Mouse (Mus musculus) lung, embryonic 14.5 days (tissue): ENCODE measurements around the gene Atp5f1. TPM values are rescaled to one million over a fixed set of nuclear protein-coding genes. Genes with fewer than 3 reads are reported as not detected.

ENCODE experiments used
- ATAC-seq: fragments of 200-750 bp; cut with Nextera tagmentation; 2 replicates; pipeline ENCODE4 v1.8.0; 2017; ENCODE audit warnings: mild to moderate bottlenecking, moderate TSS enrichment, moderate library complexity; ENCODE audit not compliant: insufficient read depth
- DNase-seq: peaks from one replicate; pipeline ENCODE4 v3.0.0-alpha.2; 2015
- H3K27ac ChIP-seq: fragments of 300-500 bp; sonication (generic); 2 replicates; pipeline ENCODE4 v1.5.1; 2014; ENCODE audit warnings: low read depth, mild to moderate bottlenecking, moderate library complexity
- H3K27me3 ChIP-seq: fragments of 300-500 bp; sonication (generic); 2 replicates; pipeline ENCODE4 v1.6.1; 2014; ENCODE audit warnings: low read length, control low read depth; ENCODE audit not compliant: insufficient read depth
- H3K36me3 ChIP-seq: fragments of 300-500 bp; sonication (generic); 2 replicates; pipeline ENCODE4 v1.6.1; 2014; ENCODE audit warnings: control low read depth; ENCODE audit not compliant: insufficient read depth
- H3K4me1 ChIP-seq: fragments of 300-500 bp; sonication (generic); 2 replicates; pipeline ENCODE4 v1.6.1; 2014; ENCODE audit warnings: antibody characterized with exemption, control low read depth; ENCODE audit not compliant: insufficient read depth
- H3K4me2 ChIP-seq: fragments of 300-500 bp; sonication (generic); 2 replicates; pipeline ENCODE4 v1.6.1; 2014; ENCODE audit warnings: mild to moderate bottlenecking
- H3K4me3 ChIP-seq: fragments of 300-500 bp; sonication (generic); 2 replicates; pipeline ENCODE4 v1.5.1; 2014; ENCODE audit warnings: low read depth, low read length
- H3K9ac ChIP-seq: fragments of 300-500 bp; sonication (generic); 2 replicates; pipeline ENCODE4 v1.6.1; 2014
- H3K9me3 ChIP-seq: fragments of 300-500 bp; sonication (generic); 2 replicates; pipeline ENCODE4 v1.6.1; 2016; ENCODE audit warnings: low read depth, low read length, control low read depth
- CTCF ChIP-seq: IDR thresholded peaks from 2 replicates; pipeline ENCODE4 v1.5.1; 2016; ENCODE audit warnings: antibody characterized with exemption, low read depth
- WGBS: fragments of 180-500 bp; shearing (Covaris S2); extraction: QIAGEN DNeasy Blood & Tissue Kit; methylation state at CpG from one replicate; pipeline ENCODE4 v1.1.7; 2014; 5-methylcytosine and 5-hydroxymethylcytosine counted together
- polyA plus RNA-seq: library from polyadenylated mRNA; unstranded; fragments of >200 nt; fragmentation: Nextera tagmentation; extraction: Ambion mirVana; gene quantifications from 2 replicates; pipeline ENCODE4 v1.2.1, GENCODE M21; 2014

Atp5f1 gene
- polyA plus RNA-seq, 1 experiment from 2014 or later = 449 TPM

- peak; percentile 93 for DNase-seq
- peak; percentile 77; the same call in 1 of the 2 replicates for ATAC-seq
- Histone ChIP-seq H3K9me3 (no peaks in the 10 kb centered on the region), H3K27ac (no peak overlapping the region), H3K36me3 (no peaks in the 10 kb centered on the region), H3K4me2 (no peak overlapping the region), H3K4me3 (no peak overlapping the region), H3K27me3 (no peaks in the 10 kb centered on the region), H3K4me1 (peaks cover 9% of the 10 kb centered on the region), H3K9ac (no peak overlapping the region)
- WGBS = 33% methylated on average over 8 of the region's 8 CpGs
- peak; percentile 95 for TF ChIP-seq CTCF
Observed at GRCm38 (mm10) chr3:105899394-105900147, 60.3 kb downstream of the Atp5f1 start.

GRCm38 (mm10) chr3:105898861-105899260 is 61.0 kb downstream of the Atp5f1 start:
- no peak overlapping the region for H3K27ac ChIP-seq
- WGBS = 72% methylated on average over 11 of the region's 11 CpGs
- H3K4me3 ChIP-seq = no peak overlapping the region
- peaks cover 16% of the 10 kb centered on the region for H3K4me1 ChIP-seq
- no peaks in the 10 kb centered on the region for H3K9me3 ChIP-seq
- H3K36me3 ChIP-seq = no peaks in the 10 kb centered on the region
- no peak overlapping the region for H3K9ac ChIP-seq
- no peak for TF ChIP-seq CTCF
- DNase-seq (no peak), ATAC-seq (no peak)
- no peak overlapping the region for H3K4me2 ChIP-seq
- H3K27me3 ChIP-seq = no peaks in the 10 kb centered on the region

- Histone ChIP-seq H3K4me3 (no peak overlapping the region), H3K4me1 (peaks cover 16% of the 10 kb centered on the region), H3K4me2 (no peak overlapping the region), H3K27ac (no peak overlapping the region), H3K9me3 (no peaks in the 10 kb centered on the region), H3K9ac (no peak overlapping the region), H3K36me3 (no peaks in the 10 kb centered on the region), H3K27me3 (no peaks in the 10 kb centered on the region)
- no peak for TF ChIP-seq CTCF
- DNase-seq (peak; percentile 37), ATAC-seq (no peak)
- WGBS = 71% methylated on average over 2 of the region's 2 CpGs
Observed at GRCm38 (mm10) chr3:105898325-105898724, 61.6 kb downstream of the Atp5f1 start.

- WGBS = 85% methylated on average over 3 of the region's 3 CpGs
- no peaks in the 10 kb centered on the region for H3K27me3 ChIP-seq
- no peak overlapping the region for H3K4me2 ChIP-seq
- TF ChIP-seq CTCF = no peak
- no peak overlapping the region for H3K4me3 ChIP-seq
- no peaks in the 10 kb centered on the region for H3K9me3 ChIP-seq
- no peak overlapping the region for H3K9ac ChIP-seq
- H3K36me3 ChIP-seq = no peaks in the 10 kb centered on the region
- no peak overlapping the region for H3K27ac ChIP-seq
- ATAC-seq (no peak), DNase-seq (no peak)
- peaks cover 19% of the 10 kb centered on the region for H3K4me1 ChIP-seq
Observed at GRCm38 (mm10) chr3:105896811-105897210, 63.1 kb downstream of the Atp5f1 start.

- Histone ChIP-seq H3K27me3 (no peaks in the 10 kb centered on the region), H3K4me2 (0 out of 2 replicates have a peak overlapping the region, but pooled peaks have one; percentile 12), H3K36me3 (no peaks in the 10 kb centered on the region), H3K4me3 (no peak overlapping the region), H3K9ac (no peak overlapping the region; the same call in 1 of the 2 replicates), H3K4me1 (peaks cover 19% of the 10 kb centered on the region), H3K27ac (peak overlapping the region; percentile 83), H3K9me3 (no peaks in the 10 kb centered on the region)
- ATAC-seq (peak; percentile 65), DNase-seq (peak; percentile 95)
- TF ChIP-seq CTCF = peak; percentile 81
- WGBS = 60% methylated on average over 23 of the region's 23 CpGs
Observed at GRCm38 (mm10) chr3:105894601-105895592, 65.0 kb downstream of the Atp5f1 start.

GRCm38 (mm10) chr3:105893941-105894391 is 65.9 kb downstream of the Atp5f1 start:
- ATAC-seq = no peak
- TF ChIP-seq CTCF = no peak

More at GRCm38 (mm10) chr3:105893941-105894391, 65.9 kb downstream of the Atp5f1 start:
- Histone ChIP-seq H3K4me2 (no peak overlapping the region), H3K4me3 (no peak overlapping the region), H3K9ac (no peak overlapping the region), H3K27ac (no peak overlapping the region), H3K36me3 (no peaks in the 10 kb centered on the region), H3K9me3 (no peaks in the 10 kb centered on the region), H3K4me1 (peaks cover 19% of the 10 kb centered on the region), H3K27me3 (no peaks in the 10 kb centered on the region)
- DNase-seq = no peak
- 45% methylated on average over 6 of the region's 6 CpGs for WGBS

Other genes starting within 250 kb of the Atp5f1 start
- gene Rap1a, start 158.8 kb downstream of the Atp5f1 start, polyA plus RNA-seq = 94.3 and 95.5 TPM in 2 replicates
- 0.18 and 0.30 TPM in 2 replicates for gene Adora3, start 89.2 kb downstream of the Atp5f1 start, polyA plus RNA-seq
- 0.22 and 0.32 TPM in 2 replicates for gene Tmigd3, start 89.2 kb downstream of the Atp5f1 start, polyA plus RNA-seq
- gene I830077J02Rik, start 27.4 kb downstream of the Atp5f1 start, polyA plus RNA-seq = 0.75 and 0.83 TPM in 2 replicates
- 154 and 165 TPM in 2 replicates for gene Wdr77, start 730 bp downstream of the Atp5f1 start, polyA plus RNA-seq
- 1.9 and 2.4 TPM in 2 replicates for gene Ovgp1, start 13.6 kb upstream of the Atp5f1 start, polyA plus RNA-seq
- gene Pifo, start 54.5 kb upstream of the Atp5f1 start, polyA plus RNA-seq = 0.34 and 0.35 TPM in 2 replicates
- gene Chil5, start 72.7 kb upstream of the Atp5f1 start, polyA plus RNA-seq = not detected in 2 replicates
- 0.13 and 0.15 TPM in 2 replicates for gene Chia1, start 153.1 kb upstream of the Atp5f1 start, polyA plus RNA-seq
- gene Chil3, start 207.5 kb upstream of the Atp5f1 start, polyA plus RNA-seq = 0.81 TPM in 1 of 2 replicates, not detected in the other